Comparison of ENCODE assay signal across 7 mouse cellular contexts in genomic region chr7:74458475-74459221, GRCm38 (mm10).
A peak's percentile ranks its signal among the peaks of the same experiment; 100 is the strongest.
DNase-seq lines count a peak whose midpoint lies in the region.

No protein-coding gene starts in this region.

- no peaks in the 10 kb centered on the region for H3K27me3 ChIP-seq in midbrain, embryonic 10.5 days (ENCODE audit: low read depth, poor library complexity, severe bottlenecking)

- 82% methylated on average over 8 of the region's 8 CpGs for WGBS in midbrain, embryonic 10.5 days

- H3K27ac ChIP-seq in midbrain, embryonic 10.5 days (replicated peaks): no peak overlapping the region

- H3K9me3 ChIP-seq in midbrain, embryonic 10.5 days (replicated peaks): no peaks in the 10 kb centered on the region

- no peaks in the 10 kb centered on the region for H3K36me3 ChIP-seq in midbrain, embryonic 10.5 days

- peaks cover 6% of the 10 kb centered on the region; the same call in 1 of the 2 replicates for H3K4me1 ChIP-seq in midbrain, embryonic 10.5 days

- peak; percentile 28 for DNase-seq in urinary bladder, postnatal 14 days (ENCODE audit: low spot score)
- DNase-seq in urinary bladder, adult 2 months (ENCODE audit: low spot score): no peak
- peak; percentile 98 for DNase-seq in heart, adult 11 months
- peak; percentile 57 for DNase-seq in kidney, adult 9 months
- peak; percentile 61 for DNase-seq in skeletal muscle tissue, adult 2 months (ENCODE audit: low read depth, low spot score)
- no peak for DNase-seq in midbrain, embryonic 10.5 days (ENCODE audit: low spot score)
- no peak for DNase-seq in c-Kit-positive CD71-positive TER-119-positive erythroid progenitor cells, embryonic 14.5 days (ENCODE audit: low spot score)

- no peak overlapping the region for H3K4me3 ChIP-seq in midbrain, embryonic 10.5 days

Comparison
In these comparisons a context has a peak if more than half of its experiments do, and no peak if none do; other contexts are left out.
1. DNase-seq: peak in urinary bladder, postnatal 14 days (single experiment), heart, adult 11 months (single experiment), kidney, adult 9 months (single experiment) and skeletal muscle tissue, adult 2 months (single experiment); none in urinary bladder, adult 2 months (single experiment), midbrain, embryonic 10.5 days (single experiment) and c-Kit-positive CD71-positive TER-119-positive erythroid progenitor cells, embryonic 14.5 days (single experiment).